Mouse (Mus musculus) kidney, embryonic 15.5 days (tissue): ENCODE measurements around the gene Mon2. TPM values are rescaled to one million over a fixed set of nuclear protein-coding genes. Genes with fewer than 3 reads are reported as not detected.

ENCODE experiments used
- ATAC-seq: fragments of 200-750 bp; cut with Nextera tagmentation; replicated peaks from 2 replicates; pipeline ENCODE4 v1.8.0; 2017; ENCODE audit warnings: moderate TSS enrichment; ENCODE audit not compliant: low FRiP score
- H3K27ac ChIP-seq: fragments of 300-500 bp; sonication (generic); 2 replicates; pipeline ENCODE4 v1.5.1; 2015; ENCODE audit warnings: mild to moderate bottlenecking, inconsistent platforms
- H3K27me3 ChIP-seq: fragments of 300-500 bp; sonication (generic); 2 replicates; pipeline ENCODE4 v1.6.1; 2015; ENCODE audit warnings: inconsistent platforms
- H3K36me3 ChIP-seq: fragments of 300-500 bp; sonication (generic); 2 replicates; pipeline ENCODE4 v1.6.1; 2015; ENCODE audit warnings: inconsistent platforms
- H3K4me1 ChIP-seq: fragments of 300-500 bp; sonication (generic); 2 replicates; pipeline ENCODE4 v1.6.1; 2015; ENCODE audit warnings: inconsistent platforms
- H3K4me2 ChIP-seq: fragments of 300-500 bp; sonication (generic); 2 replicates; pipeline ENCODE4 v1.6.1; 2015; ENCODE audit warnings: moderate library complexity, mild to moderate bottlenecking, inconsistent platforms
- H3K4me3 ChIP-seq: fragments of 300-500 bp; sonication (generic); replicated peaks from 2 replicates; pipeline ENCODE4 v1.5.1; 2015; ENCODE audit warnings: mild to moderate bottlenecking, inconsistent platforms
- H3K9ac ChIP-seq: fragments of 300-500 bp; sonication (generic); 2 replicates; pipeline ENCODE4 v1.6.1; 2015; ENCODE audit warnings: mild to moderate bottlenecking, inconsistent platforms
- H3K9me3 ChIP-seq: fragments of 300-500 bp; sonication (generic); replicated peaks from 2 replicates; pipeline ENCODE4 v1.6.1; 2016; ENCODE audit warnings: inconsistent platforms
- WGBS: fragments of 180-500 bp; shearing (Covaris S2); methylation state at CpG from one replicate; pipeline ENCODE4 v1.1.7; 2015; ENCODE audit warnings: mixed read lengths; 5-methylcytosine and 5-hydroxymethylcytosine counted together
- polyA plus RNA-seq: library from polyadenylated mRNA; unstranded; fragments of >200 nt; fragmentation: Nextera tagmentation; extraction: Ambion mirVana; gene quantifications from 2 replicates; pipeline ENCODE4 v1.2.1, GENCODE M21; 2015

The Mon2 gene
- polyA plus RNA-seq, 1 experiment from 2014 or later: 24.3 TPM

- no peaks in the 10 kb centered on the region for H3K9me3 ChIP-seq
- WGBS: 90% methylated on average over 20 of the region's 20 CpGs
- ATAC-seq: peak; percentile 56; the same call in 1 of the 2 replicates
- no peak overlapping the region for H3K9ac ChIP-seq
- no peaks in the 10 kb centered on the region for H3K27me3 ChIP-seq
- no peak overlapping the region for H3K27ac ChIP-seq
- no peak overlapping the region for H3K4me3 ChIP-seq
- H3K4me1 ChIP-seq: peaks cover 5% of the 10 kb centered on the region; the same call in 1 of the 2 replicates
- H3K36me3 ChIP-seq: peaks cover 72% of the 10 kb centered on the region
- no peak overlapping the region for H3K4me2 ChIP-seq
Observed at GRCm38 (mm10) chr10:123005237-123006185, 70.8 kb downstream of the Mon2 start.

GRCm38 (mm10) chr10:123004475-123005236 is 71.6 kb downstream of the Mon2 start:
- 0 out of 2 replicates have a peak, but pooled peaks have one; percentile 33 for ATAC-seq
- 78% methylated on average over 15 of the region's 15 CpGs for WGBS
- peaks cover 72% of the 10 kb centered on the region for H3K36me3 ChIP-seq
- H3K9ac ChIP-seq: no peak overlapping the region
- H3K4me3 ChIP-seq: no peak overlapping the region
- H3K4me1 ChIP-seq: peaks cover 5% of the 10 kb centered on the region; the same call in 1 of the 2 replicates
- H3K27ac ChIP-seq: peak overlapping the region; percentile 32; the same call in 1 of the 2 replicates
- H3K9me3 ChIP-seq: no peaks in the 10 kb centered on the region
- no peaks in the 10 kb centered on the region for H3K27me3 ChIP-seq
- H3K4me2 ChIP-seq: no peak overlapping the region

DNA sequence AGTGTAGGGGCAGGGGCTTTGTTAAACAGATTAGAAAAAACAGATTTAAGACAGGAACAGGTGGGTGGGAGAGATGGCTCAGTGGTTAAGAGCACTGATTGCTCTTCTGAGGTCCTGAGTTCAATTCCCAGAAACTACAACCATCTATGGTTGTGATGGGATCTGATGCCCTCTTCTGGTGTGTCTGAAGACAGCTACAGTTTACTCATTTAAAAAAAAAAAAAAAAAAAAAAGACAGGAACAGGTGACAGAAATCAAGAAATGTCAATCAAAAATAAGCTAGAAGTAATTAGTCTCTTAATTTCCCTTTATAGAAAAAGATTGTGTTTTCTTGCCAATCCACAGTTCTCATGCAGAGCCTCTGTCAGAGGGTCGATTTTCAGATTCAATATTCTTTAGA is 74.3 kb downstream of the Mon2 start:
- Histone ChIP-seq H3K4me2 (no peak overlapping the region), H3K9ac (no peak overlapping the region), H3K9me3 (no peaks in the 10 kb centered on the region), H3K4me1 (peaks cover 5% of the 10 kb centered on the region; the same call in 1 of the 2 replicates), H3K4me3 (no peak overlapping the region), H3K27me3 (no peaks in the 10 kb centered on the region), H3K36me3 (peaks cover 79% of the 10 kb centered on the region), H3K27ac (no peak overlapping the region)
- 89% methylated on average over 1 of the region's 1 CpGs for WGBS
- ATAC-seq: no peak

DNA sequence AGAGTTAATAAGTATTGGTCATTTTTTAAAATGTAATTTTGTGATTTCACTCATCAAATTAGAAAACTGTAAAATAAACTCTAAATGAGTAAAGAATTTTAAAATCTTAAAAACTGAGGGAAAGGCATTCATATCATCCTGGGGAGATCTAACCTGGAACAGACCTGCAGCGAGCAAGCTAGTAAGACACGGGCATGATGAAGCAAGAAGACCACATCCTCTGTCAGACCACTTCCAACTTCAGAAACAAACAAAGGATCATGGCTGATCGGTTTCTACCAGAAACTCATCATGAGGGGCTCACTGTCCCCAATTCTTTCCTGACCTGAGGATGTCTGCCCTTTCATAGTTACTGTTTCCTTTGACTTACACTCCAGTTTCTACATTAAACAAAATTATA is 74.9 kb downstream of the Mon2 start:
- Histone ChIP-seq H3K27ac (no peak overlapping the region), H3K36me3 (peaks cover 85% of the 10 kb centered on the region)
- 85% methylated on average over 3 of the region's 3 CpGs for WGBS

DNA sequence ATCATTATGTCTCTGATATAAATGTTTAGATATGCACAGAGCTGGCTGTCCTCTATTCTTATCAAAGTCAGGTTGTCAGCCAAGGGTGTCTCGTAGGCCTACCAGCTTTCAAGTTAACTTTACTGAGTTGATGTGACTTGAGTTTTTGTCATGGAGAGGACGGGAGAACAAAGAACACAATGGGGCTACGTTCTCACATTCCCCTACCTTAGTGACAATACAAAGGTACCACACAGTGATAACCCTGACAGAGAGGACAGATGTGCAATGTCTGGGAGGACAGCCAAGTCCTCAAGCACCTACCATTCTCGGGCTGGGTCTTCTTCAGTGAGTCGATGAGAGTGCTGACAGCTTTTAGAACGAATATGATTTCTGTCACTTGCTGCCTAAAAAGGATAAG is 76.9 kb downstream of the Mon2 start:
- no peak overlapping the region for H3K9ac ChIP-seq
- peaks cover 6% of the 10 kb centered on the region for H3K4me1 ChIP-seq
- 87% methylated on average over 6 of the region's 6 CpGs for WGBS
- no peak overlapping the region for H3K4me3 ChIP-seq
- H3K4me2 ChIP-seq: no peak overlapping the region
- no peak overlapping the region for H3K27ac ChIP-seq
- peaks cover 89% of the 10 kb centered on the region for H3K36me3 ChIP-seq
- no peak for ATAC-seq
- no peaks in the 10 kb centered on the region for H3K9me3 ChIP-seq
- H3K27me3 ChIP-seq: no peaks in the 10 kb centered on the region

More for the DNA sequence above, 74.9 kb downstream of the Mon2 start:
- Histone ChIP-seq H3K9me3 (no peaks in the 10 kb centered on the region), H3K4me3 (no peak overlapping the region), H3K4me2 (no peak overlapping the region), H3K27me3 (no peaks in the 10 kb centered on the region), H3K4me1 (peaks cover 5% of the 10 kb centered on the region; the same call in 1 of the 2 replicates), H3K9ac (no peak overlapping the region)
- no peak for ATAC-seq

DNA sequence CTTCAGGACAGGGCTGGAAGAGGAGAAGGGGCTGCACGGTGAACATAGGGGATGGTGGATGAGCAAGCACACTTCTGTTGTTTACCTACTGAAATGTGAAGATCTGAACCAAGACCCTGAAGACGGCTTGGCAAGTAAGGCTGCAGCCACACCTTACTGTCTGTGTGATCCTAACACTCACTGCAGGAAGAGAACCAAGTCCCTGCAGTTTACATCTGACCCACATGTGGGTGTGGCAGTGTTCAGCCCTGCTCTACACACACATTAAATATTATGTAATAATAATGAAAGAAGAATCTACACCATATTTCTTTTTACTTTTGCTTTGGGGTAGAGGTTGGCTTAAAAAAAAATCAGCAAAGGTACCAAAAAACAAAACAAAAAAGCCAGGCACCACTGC is 78.5 kb downstream of the Mon2 start:
- H3K36me3 ChIP-seq: peaks cover 83% of the 10 kb centered on the region
- no peak overlapping the region for H3K4me3 ChIP-seq
- no peaks in the 10 kb centered on the region for H3K27me3 ChIP-seq
- no peak for ATAC-seq
- peaks cover 11% of the 10 kb centered on the region for H3K4me1 ChIP-seq
- H3K4me2 ChIP-seq: no peak overlapping the region
- H3K9me3 ChIP-seq: no peaks in the 10 kb centered on the region
- H3K9ac ChIP-seq: no peak overlapping the region
- no peak overlapping the region for H3K27ac ChIP-seq
- WGBS: 88% methylated on average over 2 of the region's 2 CpGs

DNA sequence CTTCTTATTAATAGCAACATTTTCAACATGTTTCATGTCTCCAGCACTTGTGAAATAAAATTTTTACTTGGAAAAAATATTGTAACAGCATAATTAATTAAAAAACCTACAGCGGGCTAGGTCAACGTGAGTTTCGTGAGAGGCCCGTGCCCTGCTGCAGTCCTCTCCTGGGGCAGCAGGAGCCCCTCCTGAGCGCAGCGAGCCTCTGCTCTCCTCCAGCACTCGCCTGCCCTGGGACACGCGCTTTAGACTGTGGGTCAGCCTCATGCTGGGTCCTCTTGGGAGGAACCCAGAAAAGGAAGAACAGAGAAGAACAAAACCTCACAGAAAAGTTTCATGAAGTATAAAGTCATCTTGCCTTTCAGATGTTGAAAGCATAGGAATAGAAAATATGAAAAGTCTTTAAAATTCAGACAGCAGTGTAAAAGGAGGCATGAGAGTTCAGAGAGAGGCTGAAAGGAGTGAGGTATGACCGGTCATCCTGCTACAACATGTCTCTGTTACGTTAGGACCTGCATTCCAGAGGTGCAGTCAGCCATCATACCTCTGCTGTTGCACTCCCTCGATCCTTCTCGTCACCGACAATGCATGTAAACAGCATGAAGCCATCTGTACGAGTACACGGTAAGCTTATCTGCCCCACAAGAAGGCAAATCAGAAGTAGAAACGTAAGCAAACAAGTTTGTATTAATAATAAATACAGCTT is 81.8 kb downstream of the Mon2 start:
- ATAC-seq: peak; percentile 91
- Histone ChIP-seq H3K36me3 (peaks cover 77% of the 10 kb centered on the region), H3K4me2 (no peak overlapping the region), H3K9me3 (no peaks in the 10 kb centered on the region), H3K27me3 (no peaks in the 10 kb centered on the region), H3K4me1 (peaks cover 11% of the 10 kb centered on the region), H3K9ac (no peak overlapping the region), H3K4me3 (no peak overlapping the region), H3K27ac (peak overlapping the region; percentile 86)
- WGBS: 61% methylated on average over 17 of the region's 17 CpGs

- Histone ChIP-seq H3K9ac (no peak overlapping the region), H3K27ac (no peak overlapping the region), H3K9me3 (no peaks in the 10 kb centered on the region), H3K4me2 (no peak overlapping the region), H3K4me3 (no peak overlapping the region), H3K4me1 (peaks cover 28% of the 10 kb centered on the region), H3K27me3 (no peaks in the 10 kb centered on the region), H3K36me3 (peaks cover 49% of the 10 kb centered on the region)
- ATAC-seq: no peak
- 91% methylated on average over 9 of the region's 9 CpGs for WGBS
Observed at GRCm38 (mm10) chr10:122991648-122992047, 84.7 kb downstream of the Mon2 start.

- Histone ChIP-seq H3K4me1 (peaks cover 28% of the 10 kb centered on the region), H3K36me3 (peaks cover 43% of the 10 kb centered on the region), H3K27ac (no peak overlapping the region), H3K9me3 (no peaks in the 10 kb centered on the region), H3K9ac (no peak overlapping the region), H3K4me2 (no peak overlapping the region), H3K27me3 (no peaks in the 10 kb centered on the region), H3K4me3 (no peak overlapping the region)
- WGBS: 89% methylated on average over 9 of the region's 9 CpGs
- no peak for ATAC-seq
Observed at GRCm38 (mm10) chr10:122991053-122991452, 85.3 kb downstream of the Mon2 start.

- 95% methylated on average over 6 of the region's 6 CpGs for WGBS
- Histone ChIP-seq H3K27ac (no peak overlapping the region), H3K4me3 (no peak overlapping the region), H3K4me1 (peaks cover 28% of the 10 kb centered on the region), H3K4me2 (no peak overlapping the region), H3K27me3 (no peaks in the 10 kb centered on the region), H3K9me3 (no peaks in the 10 kb centered on the region), H3K36me3 (peaks cover 39% of the 10 kb centered on the region), H3K9ac (no peak overlapping the region)
- no peak for ATAC-seq
Observed at GRCm38 (mm10) chr10:122990606-122991005, 85.7 kb downstream of the Mon2 start.

DNA sequence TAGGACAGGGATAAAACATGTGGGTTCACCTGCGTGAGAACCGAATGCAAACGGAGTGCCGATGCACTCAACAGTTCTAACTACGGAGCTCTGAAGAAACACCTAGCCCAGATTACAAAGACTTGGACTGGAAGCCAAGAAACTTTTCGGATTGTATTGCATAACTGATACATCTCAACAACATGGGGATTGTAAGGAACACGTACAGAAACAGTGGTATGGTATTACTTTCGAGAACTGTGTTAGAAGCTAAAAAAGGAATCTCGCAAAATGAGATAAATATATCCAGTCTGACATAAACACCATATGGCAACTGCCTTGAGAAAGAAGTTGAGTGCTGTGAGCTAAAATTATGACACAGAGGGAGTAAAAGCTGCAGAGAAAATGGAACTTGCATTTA is 86.4 kb downstream of the Mon2 start:
- no peak overlapping the region for H3K4me3 ChIP-seq
- no peaks in the 10 kb centered on the region for H3K9me3 ChIP-seq
- H3K4me1 ChIP-seq: peaks cover 28% of the 10 kb centered on the region
- H3K36me3 ChIP-seq: peaks cover 32% of the 10 kb centered on the region
- 92% methylated on average over 9 of the region's 9 CpGs for WGBS
- no peak overlapping the region for H3K9ac ChIP-seq
- ATAC-seq: no peak
- no peak overlapping the region for H3K27ac ChIP-seq
- H3K4me2 ChIP-seq: no peak overlapping the region
- no peaks in the 10 kb centered on the region for H3K27me3 ChIP-seq
